Mouse (Mus musculus) NIH3T3 (cell line): ENCODE measurements around the gene Gap43.
"Not testable (repeated sequence)": the region's sequence is repeated elsewhere in the genome, so short reads cannot be mapped to it uniquely, and the experiment has no call there.

ENCODE experiments used
- DNase-seq: peaks from one replicate; pipeline ENCODE4 v3.0.0-alpha.2; 2012; ENCODE audit warnings: low read depth

The Gap43 gene

DNA sequence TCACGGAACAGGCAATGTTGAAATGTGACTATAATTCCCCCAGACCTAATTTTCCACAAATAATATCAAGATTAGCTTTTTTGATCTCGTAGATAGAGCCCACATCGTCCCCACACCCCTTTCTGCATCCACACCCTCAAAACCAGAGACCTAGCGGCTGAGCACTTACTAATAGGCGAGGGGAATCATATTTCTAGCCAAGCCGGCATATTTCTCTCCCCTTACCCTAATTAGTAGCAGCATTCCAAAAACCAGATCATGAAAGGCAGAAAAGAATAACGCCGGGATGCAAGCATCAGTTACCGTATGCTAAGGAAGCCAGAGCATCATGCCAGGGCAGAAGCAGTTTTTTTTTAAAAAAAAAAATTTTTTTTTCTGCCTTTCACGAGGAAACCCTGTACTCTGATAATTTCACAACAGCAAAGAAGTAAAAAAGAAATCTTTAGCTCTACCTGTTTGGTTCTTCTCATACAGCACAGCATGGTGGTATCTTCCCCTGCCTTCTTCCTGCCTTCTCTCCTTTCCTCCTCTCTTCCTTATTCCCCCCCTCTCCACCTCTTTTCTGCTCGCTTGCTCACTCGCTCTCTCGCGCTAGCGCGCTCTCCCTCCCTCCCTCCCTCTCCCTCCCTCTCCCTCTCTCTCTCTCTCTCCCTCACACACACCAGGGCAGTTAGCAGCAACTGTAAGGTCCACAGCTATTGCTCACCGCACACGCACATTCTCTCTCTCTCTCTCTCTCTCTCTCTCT is at the start of gene Gap43:
Gene Gap43 (minus strand): TSS at position 631 of the 748 bp plus-strand sequence.
- no peak for DNase-seq

DNA sequence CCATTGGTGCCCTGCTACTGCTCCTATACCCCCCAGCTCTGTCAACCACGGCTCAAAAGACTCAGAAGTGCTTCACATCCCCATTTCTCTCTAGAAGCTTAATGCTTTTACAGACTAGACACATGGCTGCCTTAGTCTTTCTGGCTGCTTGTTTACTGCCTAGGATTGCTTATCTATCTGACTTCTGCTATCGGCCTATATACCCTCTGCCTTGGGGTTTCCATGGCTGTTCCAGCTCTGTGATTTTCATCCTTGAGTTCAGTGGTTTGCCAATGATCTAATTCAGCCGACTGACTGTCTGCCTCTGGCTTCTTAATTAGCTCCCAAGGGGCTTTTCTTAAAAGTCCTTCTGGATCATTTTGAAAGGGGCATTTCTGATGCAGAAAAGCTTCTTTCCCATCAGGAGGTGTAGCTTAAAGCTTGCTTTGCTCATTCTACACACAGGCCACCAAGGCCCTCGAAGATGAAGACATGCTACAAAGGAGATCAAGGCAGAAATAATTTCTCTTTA is 40.9 kb upstream of the Gap43 start:
- DNase-seq, result no peak

DNA sequence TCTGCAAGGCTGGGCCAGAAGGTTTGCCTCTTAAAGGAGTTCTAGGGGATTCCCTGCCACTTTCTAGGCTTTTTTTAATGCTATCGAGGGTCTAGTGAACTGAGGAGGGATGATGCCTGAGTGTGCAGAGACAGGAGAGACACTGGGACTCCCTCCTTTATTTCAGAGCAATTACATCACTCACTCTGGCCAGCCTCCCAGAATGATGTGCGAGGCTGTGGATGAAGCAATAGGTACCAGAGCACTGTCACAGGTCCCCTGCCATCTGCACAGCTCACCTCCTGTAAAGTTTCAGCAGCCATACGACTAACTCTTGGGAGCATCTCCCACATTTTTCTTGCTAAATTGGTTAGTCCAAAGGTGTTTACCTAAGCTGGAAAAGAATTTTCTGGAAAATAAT is 40.2 kb upstream of the Gap43 start:
- peak; percentile 6 for DNase-seq

DNA sequence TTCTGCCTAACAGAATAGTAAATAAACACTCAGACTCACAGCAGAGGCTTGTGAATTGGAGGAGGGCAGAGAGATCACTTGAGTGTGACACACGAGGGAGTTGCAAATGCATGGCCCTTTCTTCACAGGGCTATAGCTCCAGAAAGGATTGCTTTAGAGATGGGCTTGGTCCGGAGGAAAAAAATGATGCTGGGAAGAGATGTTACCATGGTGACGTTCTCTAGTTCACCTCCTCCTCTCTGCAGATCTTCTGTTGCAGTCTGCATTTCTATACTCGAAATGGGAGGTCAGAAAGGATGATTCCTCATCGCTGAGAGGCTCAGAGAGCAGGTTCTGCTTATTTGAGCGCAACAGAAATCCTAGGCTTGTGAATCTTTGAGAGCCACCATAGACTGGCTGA is 29.7 kb upstream of the Gap43 start:
- no peak for DNase-seq

DNA sequence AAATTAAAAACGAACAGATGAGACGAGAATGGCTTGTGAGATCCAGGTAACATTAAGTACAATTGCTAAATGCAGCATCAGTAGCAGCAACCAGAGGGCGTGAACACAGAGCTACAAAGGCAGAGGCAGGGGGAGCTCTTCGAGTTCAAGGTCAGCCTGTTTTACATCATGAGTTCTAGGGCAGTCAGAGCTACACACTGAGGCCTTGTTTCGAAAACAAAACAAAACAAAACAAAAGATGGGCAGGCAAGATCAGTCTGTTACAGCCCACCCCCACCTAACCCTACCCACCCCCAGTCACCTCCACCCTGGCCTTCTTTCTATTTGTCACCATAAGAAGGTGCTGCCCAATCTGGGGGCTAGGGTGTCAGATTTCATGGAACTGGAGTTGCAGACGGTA is 28.9 kb upstream of the Gap43 start:
- no peak for DNase-seq

GRCm38 (mm10) chr16:42360061-42360460 is 19.6 kb upstream of the Gap43 start:
- no peak for DNase-seq

DNA sequence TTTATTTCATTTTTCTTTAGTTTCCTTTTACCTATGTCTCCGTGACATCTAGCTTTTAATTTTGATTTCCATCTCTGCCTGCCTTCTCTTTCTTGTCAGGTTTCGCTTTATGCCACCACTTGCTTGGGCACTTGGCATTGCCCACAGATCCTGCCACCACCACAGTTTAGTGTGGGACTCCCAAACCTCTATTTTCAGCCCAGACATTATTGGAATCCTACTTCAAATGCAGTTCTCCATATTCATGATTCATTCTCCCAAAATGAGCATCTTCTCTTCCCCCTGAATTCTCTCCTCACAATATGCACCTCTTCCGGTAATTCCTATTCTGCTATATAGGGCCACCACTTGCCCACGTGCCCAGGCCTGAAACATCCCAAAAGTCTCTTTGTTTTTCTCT is 17.6 kb upstream of the Gap43 start:
- DNase-seq, result no peak

- DNase-seq, result no peak
These were observed 9.6 kb upstream of the Gap43 start for GRCm38 (mm10) chr16:42350076-42350475.

DNA sequence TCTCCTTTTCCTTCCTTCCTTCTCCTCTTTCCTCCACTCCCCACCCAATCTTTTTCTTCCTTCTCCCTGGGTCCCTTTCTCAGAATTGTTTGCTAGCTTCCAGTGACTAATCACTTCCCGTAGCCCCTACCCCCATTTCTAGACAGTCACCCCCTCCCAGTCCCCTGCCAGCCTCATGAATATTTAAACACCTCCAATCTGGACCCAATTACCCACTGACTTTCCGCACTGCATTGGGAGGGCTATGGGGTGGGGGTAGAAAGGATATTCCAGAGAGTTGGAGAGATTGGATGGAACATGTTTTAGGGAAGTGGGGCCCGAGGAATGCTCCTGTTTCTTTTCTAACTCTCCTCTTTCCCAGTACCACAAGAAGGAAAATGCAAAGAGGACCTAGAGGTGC is 414 bp upstream of the Gap43 start:
- DNase-seq, result not testable (repeated sequence)

DNA sequence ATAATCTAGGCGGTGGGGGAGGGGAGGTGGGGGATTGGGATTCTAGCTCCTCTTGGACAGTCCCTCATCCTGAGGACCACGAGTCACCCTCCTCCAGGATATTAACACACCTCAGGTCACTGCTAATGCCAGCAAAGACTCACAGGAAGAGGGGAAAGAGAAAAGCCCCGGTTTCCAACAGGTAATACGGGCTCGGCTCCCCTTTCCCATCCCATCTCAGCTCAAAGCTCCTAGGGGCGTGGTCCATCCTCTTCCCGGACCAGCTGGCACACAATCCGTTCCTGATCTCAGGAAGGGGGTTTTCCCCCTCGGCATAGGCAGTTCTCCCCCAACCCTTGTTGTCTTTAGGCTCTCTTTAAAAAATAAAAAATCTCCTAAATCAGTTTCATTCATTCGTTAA is 939 bp downstream of the Gap43 start:
- DNase-seq, result no peak

GRCm38 (mm10) chr16:42338987-42339386 is 1.5 kb downstream of the Gap43 start:
- DNase-seq, result no peak

DNA sequence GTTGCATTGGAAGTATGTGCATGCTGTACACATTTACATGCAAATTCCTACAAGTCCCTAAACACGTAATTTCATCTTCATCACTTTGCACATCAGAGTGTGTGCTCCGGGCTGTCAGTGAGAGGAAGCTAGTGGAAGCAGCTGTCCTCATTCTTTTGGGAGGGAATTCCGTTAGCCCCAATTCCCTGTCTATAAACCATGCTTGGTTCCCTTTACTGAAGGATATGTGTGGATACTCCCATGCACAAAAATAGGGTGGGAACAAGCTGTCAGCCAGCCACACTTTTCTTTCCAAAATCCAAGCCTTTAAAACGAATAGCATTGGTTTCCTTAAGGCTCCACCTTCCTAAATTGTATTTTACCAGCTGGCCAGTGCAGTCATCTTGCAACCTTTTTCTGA is 2.1 kb downstream of the Gap43 start:
- DNase-seq, result no peak

DNA sequence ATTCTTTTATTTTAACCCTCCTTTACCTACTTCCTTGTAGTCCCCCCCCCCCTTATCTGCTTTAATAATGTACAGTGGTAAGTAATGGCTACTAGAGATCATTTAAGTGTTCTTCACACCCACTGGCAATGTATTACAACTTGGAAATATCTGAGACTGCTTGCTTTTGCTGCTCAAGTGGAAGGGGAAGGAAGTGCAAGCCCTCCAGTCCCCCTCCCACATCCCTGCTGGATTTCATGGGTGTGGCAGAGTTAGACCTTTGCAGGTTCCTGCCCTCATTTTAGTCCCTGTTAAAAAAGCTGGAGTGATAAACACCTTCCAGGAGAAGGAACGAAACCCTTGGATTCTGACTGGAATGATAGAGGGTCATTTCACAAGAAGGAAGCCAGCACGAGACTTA is 2.8 kb downstream of the Gap43 start:
- DNase-seq, result no peak

DNA sequence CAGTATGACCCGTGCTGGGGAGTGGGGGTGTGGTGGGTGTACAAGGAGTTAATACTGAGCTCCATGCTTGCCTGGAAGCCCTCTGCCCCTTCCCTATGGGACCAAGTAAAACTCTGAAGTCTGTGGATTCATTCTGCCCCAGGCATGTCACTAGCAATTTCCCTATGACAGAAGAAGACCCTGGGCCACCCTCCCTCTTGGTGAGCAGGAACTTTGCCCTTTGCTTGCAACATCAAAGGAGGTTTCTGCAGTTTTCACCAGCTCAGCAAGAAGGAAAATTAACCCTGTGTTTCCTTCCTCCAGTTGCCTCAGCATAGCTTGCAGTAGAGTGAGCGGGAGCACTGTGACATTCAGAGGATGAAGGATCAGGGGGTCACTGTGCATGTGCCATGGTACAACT is 3.8 kb downstream of the Gap43 start:
- DNase-seq, result no peak

GRCm38 (mm10) chr16:42332321-42332720 is 8.1 kb downstream of the Gap43 start:
- no peak for DNase-seq

GRCm38 (mm10) chr16:42326191-42326590 is 14.3 kb downstream of the Gap43 start:
- DNase-seq, result no peak

DNA sequence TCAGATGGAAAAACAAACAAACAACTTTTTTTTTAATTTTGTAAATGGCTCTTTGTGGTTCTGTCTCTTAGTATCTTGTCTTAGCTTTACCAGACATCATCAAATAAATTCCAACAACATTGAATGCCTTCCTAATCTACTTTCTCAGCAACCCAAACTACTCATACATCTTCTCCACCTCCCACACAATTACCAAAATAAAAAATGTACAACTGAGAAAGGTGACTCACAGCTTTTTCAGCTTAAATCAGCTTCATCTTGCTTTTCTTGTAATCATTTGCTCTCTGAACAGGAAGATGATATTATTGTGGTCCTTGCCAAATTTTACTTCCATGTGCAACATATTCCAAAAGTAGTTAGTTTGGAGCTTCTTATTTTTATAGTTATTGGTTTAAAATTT is 14.9 kb downstream of the Gap43 start:
- DNase-seq, result no peak

- DNase-seq, result no peak
These were observed 20.6 kb downstream of the Gap43 start for GRCm38 (mm10) chr16:42319831-42320230.

DNA sequence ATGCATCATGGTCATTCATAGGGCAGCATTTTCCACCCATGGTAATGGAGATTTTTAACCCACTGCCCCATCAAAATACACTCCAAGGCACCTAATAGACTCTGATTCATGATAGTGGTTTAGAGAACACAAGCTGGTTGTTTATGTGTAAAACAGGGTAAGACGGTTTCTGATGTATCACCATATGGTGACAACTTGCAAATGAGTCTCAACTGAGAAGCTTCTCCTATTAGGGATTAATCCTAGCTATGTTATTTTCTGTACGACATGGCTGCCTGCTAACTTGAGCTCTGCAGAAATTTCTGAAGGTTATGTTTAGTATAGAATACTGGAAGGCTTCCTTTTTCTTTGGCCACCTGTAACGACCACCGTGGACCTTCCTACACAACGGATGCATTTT is 21.1 kb downstream of the Gap43 start:
- DNase-seq, result no peak

DNA sequence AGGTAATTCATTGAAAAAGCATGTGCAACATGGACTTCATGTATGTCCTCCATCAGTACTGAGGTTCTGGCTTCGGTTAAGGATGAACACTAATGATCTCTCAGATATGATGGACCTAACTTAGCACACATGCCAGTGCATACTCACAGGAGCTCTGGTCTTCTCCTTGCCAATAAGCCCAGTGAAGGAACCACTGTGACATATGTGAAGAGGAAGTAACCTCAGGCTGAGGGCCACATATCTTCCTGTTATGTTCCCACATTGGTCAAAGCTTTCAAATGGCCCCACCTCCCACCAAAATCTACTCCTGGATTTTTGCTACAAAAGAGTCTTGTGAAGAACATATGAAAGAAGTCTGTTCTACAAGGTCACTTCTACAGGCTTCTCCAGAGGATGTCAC is 28.3 kb downstream of the Gap43 start:
- no peak for DNase-seq

- DNase-seq, result no peak
These were observed 31.7 kb downstream of the Gap43 start for GRCm38 (mm10) chr16:42308761-42309160.

DNA sequence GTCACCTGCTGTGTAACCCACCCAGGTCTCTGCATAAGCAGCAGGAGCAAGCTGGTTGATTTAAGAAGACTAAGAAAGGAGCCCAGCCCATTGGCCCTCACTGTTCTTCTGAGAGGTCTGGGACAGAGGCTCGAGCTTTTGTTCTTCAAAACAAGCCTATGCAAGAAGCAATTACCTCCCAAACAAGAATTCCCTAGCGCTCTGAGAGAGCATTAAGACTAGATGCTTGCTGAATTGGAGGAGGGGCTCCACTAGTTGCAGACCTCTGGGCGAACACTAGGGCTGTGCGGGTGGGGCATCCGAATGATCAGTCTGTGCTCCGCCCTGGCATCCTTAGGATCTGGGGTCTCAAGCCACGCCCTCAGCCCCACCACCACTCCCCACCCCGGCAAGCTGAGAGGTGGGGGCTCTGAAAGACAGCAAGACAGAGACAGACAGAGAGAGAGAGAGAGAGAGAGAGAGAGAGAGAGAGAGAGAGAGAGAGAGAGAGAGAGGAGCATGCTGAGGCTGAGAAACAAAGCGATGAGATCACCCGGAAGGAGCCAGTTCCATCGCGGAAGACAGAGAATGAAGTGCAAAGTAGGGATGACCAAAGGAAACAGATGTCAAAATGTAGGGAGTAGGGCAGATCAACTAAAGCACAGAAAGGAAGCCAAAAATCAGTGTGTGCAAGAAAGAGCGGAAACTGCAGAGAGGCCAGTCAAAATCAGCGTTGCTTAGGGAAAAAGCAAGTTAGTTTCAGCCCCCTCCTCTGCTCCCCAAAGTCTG is 34.3 kb downstream of the Gap43 start:
- DNase-seq, result no peak

GRCm38 (mm10) chr16:42303461-42303860 is 37.0 kb downstream of the Gap43 start:
- DNase-seq, result no peak
